Mouse (Mus musculus) induced T-regulatory cell, adult 2 months (primary cell): ENCODE data around the gene Man2a1.
A peak's percentile ranks its signal among the peaks of the same experiment; 100 is the strongest.
"Not testable (repeated sequence)": the region's sequence is repeated elsewhere in the genome, so short reads cannot be mapped to it uniquely, and the experiment has no call there.

ENCODE experiments used
- DNase-seq: peaks from one replicate; pipeline ENCODE4 v3.0.0-alpha.2; 2012; ENCODE audit warnings: low read depth

Gene Man2a1

DNA sequence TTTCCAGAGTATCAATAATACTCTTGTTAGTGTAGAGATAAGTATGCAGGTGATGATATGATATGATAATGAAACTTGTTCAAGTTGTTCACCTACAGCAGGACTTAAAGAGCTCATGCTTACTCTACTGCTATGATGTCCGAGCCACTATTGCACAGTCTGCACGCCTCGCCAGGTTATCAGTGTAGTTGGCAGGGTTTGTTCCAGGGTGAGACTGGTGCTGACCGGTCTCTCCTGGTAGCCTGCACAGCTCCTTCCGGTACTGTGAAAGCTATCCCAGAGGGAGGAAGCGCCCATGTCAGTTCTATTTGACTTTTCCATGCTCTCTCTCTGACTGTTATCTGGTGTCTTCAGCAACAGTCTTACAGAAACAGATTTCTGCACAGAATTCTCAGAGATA, 107.0 kb downstream of the Man2a1 start:
- no peak for DNase-seq

DNA sequence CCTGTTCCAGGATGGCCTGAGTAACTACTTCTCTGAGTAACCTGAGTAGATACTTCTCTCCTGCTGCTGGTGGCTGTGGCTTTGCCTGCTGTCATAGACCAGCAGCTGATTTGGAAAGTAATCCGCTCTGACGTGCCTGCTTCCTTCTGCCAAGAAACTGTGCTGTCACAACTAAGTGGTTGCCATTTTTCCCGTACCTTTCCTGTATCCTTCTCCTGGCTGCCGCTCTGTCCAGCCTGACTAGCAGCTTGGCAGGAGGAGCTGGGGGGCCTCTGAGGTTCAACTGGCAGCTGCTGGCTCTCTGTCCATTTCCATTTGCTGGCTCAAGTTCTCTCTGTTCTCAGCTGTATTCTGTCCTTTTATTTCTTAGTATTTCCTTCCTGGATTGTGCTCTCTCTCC, 115.8 kb downstream of the Man2a1 start:
- no peak for DNase-seq

DNA sequence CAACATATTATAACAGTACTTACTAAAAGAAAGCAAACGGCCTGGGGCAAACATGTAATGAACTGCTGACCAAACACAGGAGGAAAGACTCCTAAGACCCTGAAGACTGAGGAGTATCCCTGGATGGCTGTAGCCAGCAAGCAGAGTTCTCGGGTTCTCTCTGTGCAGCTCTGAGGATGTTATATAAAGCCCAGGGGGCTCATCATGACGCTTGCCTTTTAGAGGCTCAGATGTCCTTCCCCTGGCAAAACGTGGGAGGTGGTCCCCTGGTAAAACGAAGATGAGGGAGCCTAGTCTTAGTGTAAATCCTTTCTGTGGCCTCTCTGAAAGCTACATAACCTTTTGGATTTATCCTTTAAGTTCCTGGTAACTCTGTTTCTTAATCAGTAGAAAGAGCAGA, 119.2 kb downstream of the Man2a1 start:
- no peak for DNase-seq

DNA sequence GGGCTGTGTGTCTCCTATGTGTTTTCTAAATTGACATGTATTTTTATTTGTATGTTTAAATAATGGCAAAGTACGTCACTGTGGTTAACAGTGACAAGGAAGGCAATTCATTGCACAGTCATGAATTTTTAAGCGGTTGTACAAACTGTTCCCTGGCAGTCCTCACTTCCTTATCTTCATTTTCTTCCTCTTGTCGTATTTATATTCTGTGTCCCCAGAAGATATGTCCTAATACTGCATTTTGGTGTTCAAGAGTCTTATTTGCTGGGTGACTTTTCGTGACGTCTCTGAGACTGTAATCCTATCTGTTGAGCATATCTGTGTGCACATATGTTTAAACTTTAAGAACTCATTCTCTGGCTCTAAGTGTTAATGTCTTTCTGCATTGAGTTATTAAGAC, 120.6 kb downstream of the Man2a1 start:
- DNase-seq: no peak

DNA sequence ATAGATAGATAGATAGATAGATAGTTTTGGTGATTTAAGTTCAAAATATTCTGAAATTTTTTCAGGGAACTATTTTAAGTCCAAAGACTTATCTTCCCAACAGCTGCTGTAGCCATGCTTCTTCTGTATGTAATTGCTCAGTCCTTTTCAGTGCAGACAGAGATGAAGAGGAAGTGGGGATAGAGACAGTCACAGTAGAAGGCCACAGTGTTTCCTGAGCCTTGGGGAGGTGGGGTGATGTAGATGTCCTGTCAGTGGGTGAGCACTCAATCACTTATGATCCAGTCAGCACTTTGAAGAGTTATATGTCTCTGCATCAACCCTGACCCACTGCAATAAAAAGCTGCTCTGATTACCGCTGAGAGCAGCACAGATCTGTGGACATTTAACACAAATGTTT, 122.6 kb downstream of the Man2a1 start:
- peak; percentile 20 for DNase-seq

DNA sequence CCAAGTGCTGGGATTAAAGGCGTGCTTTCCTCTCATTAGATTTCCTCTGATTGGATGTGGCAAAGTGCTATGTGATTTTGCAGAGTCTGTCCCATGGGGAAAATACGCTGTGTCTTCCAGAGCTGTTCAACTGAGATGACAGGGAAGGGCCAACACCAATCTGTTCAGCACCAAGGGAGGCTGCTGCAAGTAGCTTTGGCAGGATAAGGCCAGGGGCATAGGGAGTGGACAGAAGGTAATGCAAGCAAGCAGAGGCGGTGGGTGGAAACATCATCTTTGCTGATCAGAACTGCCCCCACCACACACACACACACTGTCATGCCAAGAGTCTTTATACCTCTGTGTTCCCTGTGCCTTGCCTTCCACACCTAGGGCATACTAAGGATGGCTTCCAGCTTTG, 124.7 kb downstream of the Man2a1 start:
- no peak for DNase-seq

DNA sequence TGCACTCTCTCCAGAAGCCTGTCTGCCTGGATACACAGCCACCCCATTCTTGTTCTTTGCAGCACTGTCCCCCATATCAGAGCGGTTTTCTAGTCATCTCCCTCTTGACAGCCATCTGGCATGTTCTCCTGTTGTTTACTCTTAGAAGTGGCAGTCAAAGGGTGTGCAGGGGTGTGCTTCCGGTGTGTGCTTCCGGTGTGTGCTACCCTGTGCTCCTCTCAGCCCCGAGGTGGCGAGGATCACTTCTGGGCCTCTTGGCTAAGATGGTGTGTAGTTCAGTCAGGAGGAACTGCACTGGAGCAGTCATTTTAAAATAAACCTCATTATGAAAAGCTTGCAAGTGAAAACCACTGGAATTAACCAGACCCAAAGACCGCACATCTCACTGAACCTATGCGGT, 125.5 kb downstream of the Man2a1 start:
- peak; percentile 64 for DNase-seq

DNA sequence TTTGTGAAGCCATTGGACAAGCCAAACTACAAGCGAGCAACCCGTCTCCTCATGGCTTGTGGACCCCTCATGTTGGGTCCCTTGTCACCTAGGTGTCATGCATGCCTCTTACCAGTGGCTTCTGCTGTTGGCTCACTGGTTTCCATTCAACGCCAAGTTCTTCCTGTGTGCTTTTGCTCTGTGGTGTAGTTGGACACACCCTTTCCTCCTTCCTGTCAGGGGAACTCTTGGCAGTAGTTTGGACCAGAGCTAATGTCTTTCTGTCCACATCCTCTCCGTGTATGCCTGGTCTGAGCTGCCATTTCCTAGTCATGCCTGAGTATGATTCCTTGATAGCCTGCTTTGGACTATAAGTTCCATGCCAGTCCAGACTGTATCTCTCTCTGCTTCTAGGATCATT, 135.0 kb downstream of the Man2a1 start:
- DNase-seq: peak; percentile 21

DNA sequence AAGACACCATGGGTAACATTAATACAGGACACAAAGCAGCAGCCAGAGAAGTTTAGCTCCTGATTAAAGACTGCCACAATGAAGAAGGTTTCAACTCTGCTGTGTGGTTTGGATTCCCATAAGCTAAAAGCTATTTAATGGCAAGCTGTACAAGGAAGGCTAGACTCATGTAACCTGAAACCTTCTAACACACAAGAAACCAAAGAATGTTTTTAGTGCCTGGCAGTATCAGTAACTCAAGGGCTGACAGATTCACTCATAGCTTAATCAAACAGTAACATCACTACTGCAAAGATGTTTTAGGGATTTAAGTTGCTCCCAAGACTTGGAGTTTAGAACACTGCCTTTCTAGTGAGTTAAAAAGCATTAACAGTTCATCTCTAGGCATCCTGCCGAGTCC, 137.4 kb downstream of the Man2a1 start:
- DNase-seq: no peak

DNA sequence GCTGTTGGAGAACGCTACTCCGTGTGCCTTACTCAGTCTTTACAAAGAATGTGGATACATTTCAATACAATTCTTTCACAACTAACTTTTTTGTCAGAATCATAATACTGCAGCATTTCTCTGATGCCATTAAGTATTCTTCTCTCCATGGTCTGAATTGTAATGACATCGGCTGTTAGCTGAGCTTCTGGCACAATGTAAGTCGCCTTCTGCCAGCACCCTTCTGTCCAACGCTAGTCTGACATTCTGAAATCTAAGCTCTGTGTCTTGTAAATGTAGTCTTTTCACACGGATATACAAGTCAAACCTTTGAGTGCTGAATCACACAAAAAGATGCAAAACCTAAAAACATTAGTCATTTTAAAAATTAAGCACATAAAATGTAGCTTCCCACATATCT, 138.6 kb downstream of the Man2a1 start:
- no peak for DNase-seq

DNA sequence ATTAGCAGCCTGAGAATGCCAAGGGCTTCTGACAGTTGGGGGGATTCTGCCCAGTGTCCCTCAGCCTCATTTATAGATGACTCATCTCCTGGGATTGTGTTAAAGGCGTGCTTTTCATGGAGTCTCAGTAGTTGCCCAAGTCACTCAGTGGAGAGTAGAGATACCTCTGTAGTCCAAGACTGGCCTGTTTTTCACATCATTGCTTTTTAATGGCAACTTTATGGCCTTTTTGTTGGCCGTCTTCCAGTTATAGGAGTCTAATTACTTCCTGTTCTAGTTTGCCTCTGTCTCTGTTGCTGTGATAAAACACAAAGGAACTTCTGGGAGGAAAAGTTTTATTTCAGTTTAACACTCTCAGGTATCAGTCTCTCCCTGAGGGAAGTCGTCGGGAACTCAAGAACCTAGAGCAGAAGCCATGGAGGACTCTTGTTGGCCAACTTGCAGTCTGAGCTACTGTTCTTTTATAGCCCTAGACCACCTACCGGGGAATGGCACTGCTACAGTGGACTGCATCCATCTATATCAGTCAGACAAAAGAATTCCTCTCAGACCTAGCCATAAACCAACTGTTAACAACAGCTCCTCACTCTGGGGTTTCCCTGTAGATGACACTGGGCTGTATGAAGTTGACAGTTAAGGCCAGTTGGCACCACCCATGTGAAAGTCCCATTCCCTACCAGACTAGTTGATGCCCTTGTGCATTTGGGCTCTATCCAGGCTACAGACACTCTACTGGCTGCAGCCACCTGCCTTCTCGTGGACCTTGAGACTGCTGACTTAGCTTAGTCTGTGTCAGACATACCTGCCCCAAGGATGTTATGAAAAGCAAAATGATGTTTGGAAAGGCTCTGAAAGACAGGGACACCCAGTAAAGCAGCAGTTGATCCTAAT, 142.4 kb downstream of the Man2a1 start:
- DNase-seq: no peak

DNA sequence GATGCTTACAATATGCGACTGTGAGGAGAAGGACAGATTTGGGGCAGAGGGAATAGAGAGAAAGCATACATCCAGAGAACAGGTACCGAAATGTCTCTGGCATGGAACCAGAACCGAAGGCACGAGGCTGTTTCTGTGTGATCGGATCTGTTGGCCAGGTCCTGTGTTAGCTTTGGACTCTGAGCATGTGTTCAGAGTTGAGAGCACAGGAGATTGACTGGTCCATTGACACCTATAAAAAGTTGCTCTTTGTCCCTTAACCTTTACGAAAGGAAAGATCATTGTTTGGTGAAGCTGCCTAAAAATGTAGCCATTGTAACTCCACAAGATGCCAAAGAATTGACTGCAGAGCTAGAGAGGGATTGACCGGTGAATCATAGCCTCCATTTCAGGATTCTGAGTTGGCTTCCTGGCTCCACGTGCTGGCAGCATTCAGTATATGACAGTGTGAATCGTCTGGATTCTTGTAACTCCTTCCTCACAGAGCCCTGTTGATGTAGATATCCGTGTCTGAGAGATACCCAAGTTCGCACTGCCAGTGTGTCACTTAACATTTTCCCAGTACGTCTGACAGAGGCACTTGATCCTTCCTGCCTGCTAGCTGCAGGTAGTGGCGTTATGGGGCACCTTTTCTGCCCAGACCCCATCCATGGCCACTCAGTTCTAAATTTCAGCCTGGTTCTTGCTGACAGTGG, 143.2 kb downstream of the Man2a1 start:
- DNase-seq: no peak

DNA sequence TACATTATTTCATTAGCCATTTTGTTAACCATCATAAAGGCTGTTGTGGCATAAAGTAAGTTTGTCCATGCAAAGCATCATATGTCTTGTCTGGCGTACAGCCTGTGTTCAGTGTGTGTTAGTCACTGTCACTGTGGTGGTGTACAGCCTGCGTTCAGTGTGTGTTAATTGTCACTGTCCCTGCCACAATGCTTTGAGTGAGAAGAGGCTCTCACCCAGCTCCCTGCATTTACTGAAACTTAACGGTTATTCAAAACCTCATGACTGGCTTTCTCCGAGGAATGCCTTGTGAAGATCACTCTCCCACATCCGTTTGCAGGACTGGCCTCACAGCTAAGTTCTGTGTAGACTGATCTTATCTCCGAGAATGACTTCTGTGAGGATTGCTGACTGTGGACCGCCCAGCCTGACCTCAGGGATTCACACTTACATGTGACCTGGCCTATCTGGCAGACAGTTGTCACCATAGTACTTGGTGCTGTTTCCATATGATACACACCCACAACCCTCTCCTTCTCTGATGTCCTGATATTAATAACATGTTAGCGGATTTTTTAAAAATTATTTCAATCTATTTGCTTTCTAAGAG, 146.2 kb downstream of the Man2a1 start:
- no peak for DNase-seq

DNA sequence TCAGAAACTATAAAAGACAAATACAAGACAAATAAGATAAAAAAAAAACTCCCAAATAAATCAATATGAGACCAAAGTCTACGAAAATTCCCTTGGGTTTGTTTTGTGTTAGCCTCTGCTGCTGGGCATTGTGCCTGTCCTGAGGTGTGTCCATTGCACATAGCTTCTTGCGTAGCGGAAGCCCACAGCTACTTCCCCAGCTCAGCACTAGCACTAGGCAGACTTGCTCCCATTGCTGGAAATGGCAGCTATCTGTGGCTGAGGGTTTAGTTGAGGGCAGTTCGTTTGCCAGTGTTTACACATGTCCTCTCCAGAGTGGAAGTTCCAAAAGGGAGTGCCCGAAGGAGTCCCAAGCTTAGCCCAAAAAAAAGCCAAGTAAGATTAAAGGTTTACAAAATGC, 146.9 kb downstream of the Man2a1 start:
- DNase-seq: no peak

DNA sequence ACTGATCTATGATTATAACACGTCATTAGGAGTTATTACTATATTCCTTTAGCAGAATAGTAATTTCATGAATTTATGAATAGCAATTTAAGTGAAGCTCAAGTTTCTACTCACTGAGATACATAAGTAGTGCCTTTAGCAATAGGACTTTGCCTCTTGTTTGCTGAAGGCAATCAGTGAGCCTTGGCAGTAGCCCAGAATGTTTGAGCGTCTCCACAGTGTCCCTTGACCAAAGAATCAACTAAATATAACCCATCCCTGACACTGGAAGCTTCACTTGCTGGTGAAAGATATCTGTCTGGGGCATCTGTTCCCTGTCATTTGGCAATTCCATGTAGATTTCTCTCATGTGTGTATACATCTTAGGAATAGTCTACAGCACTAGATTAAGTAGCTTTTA, 147.6 kb downstream of the Man2a1 start:
- DNase-seq: no peak

DNA sequence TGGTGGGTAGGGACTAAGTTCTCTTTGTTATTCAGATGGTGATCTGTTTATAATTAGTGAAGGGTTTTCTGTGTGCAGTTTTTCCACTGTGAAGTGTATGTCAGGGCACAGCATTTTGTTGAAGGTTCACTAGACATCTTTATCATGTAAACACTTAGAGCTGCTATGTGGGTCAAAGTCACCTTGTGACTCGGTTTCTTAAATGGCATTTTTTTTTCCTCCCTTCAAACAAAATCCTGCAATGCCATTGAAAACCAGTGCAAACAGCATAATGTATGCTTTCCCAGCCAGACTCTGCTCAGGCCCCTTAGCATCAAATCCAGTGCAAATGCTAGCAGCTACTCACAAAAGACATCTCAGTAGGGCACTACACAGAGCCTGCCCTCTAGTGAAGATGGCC, 148.6 kb downstream of the Man2a1 start:
- DNase-seq: no peak

DNA sequence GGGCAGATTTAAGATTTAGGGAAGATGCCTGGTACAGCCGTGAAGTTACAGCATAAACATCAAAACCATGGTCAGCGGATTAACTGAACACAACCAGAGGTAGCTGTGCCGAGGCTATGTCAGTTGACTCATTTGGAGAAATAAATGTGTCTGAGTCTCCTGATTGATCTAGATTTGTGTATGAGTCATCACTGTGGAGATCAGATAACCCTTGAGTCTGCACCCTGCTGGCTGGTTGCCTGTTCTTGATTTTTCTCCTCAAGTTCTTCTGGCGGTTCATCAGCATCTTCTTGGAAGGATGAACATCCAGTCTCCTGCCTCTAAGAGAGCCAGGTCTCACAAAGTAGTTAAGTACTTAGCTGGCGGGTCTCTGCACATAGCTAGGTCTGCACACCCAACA, 150.7 kb downstream of the Man2a1 start:
- DNase-seq: peak; percentile 69

DNA sequence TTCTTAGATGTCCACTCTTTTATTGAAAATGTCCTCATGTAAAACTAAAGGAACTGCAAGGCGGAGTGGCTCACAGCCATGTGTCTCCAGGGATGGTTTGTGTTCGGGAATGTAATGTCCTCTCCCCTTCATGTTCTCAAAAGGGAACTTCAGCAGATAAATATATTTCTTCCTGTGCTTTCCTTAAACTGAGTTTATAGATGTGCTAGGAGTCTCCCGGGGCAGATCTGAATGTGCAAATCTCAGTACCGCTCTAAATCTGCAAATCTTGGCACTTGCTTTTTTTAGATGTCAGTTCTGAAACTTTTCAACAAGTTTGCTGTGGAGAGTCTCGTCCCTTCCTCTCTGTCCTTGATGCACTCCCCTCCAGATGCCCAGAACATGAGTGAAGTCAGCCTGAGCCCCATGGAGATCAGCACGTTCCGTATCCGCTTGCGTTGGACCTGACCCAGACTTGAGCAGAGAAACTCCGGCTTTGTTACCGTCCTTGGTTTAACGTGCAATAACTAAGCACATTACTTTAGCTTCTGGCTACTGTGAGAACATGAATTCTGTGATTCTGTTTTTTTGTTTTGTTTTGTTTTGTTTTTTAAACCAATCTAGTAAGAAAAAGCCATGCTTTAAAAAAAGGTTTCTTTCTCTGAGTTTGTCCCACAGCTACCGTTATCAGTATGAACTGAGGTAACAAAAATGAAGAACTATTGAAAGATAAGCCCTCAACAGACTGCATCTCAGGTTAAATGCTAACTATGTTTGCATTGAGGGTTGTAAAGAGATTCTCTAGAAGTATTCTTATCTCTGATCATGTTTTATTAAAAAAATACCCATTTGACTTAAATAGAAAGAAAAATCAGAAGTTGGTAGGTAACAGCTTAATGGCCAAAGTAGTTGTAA, 151.8 kb downstream of the Man2a1 start:
- DNase-seq: no peak

DNA sequence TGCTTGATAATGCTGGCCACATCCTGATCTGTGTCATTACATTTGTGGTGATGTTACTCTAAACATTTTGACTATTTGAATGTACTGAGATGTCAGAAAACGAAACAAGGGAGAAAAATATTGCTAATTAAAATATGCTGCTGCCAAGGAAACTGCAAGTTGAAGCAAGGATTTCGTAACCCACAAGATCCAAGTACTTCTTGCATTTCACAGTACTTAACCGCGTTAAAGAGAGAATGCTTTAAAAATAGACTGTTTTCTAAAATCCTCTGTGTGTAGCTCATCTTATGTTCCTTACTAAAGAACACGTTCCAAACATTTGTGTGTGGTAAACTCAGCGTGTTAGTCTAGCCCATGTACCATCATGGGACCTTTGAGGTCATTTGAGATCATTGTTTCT, 153.0 kb downstream of the Man2a1 start:
- DNase-seq: peak; percentile 40

DNA sequence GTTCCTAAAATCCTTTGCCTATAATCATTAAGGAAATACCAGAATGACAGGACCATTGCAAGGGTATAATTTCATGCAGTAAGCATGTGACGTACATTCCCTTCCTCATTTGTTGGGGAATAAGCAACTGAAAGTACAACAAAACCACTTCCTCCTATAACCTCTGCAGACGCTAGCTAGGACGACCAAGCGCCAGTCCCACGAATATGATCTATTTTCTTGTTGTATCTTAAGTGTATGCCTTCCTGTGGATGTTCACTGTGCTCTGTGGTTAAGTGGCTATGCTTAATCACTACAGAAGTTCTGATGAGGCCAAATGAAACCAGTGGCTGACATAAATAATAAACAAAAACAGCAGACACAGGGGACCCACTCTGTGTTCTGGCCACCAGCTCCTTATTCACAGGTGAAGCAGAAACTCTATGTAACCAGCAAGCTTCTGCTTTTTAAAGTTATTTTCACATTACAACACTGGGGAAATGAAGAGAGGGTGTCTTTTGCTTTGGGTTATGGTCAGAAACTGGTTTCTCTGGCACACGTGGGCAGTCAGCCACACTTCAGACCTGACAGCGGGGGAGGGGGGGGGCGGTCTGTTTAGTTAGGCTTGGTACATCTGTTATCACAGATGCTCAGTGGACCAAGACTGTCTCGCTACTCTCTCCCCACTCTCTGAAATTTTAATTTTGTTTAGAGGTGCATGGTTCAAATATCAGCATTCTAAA, 153.8 kb downstream of the Man2a1 start:
- DNase-seq: peak; percentile 79

DNA sequence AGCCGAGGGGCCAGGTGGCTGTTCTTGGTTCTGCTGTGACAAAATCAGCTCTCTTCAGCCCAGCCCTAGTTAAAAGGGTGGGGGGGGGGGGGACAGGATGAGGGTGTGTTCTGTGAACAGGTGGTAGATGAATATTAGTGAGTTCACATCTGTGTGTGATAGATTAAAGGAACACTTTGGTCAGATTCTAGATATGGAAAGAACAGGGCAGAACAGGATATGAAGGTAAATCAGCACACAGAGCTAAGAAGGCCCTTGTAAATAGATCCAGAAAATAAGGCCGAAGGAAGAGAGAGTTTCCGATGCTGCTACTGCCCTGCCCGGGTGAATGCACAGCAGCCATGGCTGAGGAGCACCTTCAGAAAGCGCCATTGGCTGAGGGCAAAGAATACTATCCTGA, 154.7 kb downstream of the Man2a1 start:
- DNase-seq: peak; percentile 36

DNA sequence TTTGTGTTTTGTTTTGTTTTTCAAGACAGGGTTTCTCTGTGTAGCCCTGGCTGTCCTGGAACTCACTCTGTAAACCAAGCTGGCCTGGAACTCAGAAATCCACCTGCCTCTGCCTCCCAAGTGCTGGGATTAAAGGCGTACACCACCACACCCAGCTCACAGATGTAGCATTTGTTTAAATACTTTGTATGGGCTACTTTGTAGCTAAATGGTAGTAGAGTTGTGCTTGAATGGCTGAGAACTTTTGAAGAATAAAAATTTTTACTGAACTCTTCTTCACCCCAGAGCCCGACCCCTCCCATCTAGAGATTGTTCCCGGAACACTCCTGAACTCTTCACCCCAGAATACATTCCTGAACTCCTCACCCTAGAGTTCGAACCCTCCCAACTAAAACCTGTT, 162.1 kb downstream of the Man2a1 start:
- not testable (repeated sequence) for DNase-seq
